Mouse (Mus musculus) testis, postnatal 14 days (tissue): Measurements from ENCODE around the gene Nlgn1.

Source experiments
- DNase-seq: peaks from one replicate; pipeline ENCODE4 v3.0.0; 2021; ENCODE audit warnings: low spot score

Nlgn1 gene

GRCm38 (mm10) chr3:26332400-26333238, at the start of gene Nlgn1:
Gene Nlgn1, minus strand, starts transcription at chr3:26332460.
- DNase-seq, result no peak

DNA sequence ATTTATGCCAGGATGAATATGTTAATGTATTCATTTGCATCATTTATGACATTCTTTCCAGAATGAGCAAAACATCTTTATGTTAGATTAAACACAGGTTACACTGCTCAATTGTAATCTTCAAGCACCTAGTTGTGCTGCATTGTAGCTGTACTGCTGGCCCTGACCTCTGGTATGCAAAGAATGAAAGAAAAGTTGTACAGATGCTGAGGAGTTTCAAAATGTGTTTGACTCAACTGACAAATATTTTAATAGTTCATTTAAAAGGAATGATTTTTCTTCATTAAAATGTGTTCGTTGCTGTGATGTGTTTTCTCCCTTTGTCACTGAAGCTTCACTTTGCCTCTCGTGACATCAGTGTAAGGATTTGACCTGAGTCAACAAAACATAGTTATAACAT, 46.0 kb upstream of the Nlgn1 start:
- no peak for DNase-seq

GRCm38 (mm10) chr3:26355082-26355481, 22.8 kb upstream of the Nlgn1 start:
- DNase-seq, result no peak

GRCm38 (mm10) chr3:26354483-26355030, 22.3 kb upstream of the Nlgn1 start:
- DNase-seq, result no peak

DNA sequence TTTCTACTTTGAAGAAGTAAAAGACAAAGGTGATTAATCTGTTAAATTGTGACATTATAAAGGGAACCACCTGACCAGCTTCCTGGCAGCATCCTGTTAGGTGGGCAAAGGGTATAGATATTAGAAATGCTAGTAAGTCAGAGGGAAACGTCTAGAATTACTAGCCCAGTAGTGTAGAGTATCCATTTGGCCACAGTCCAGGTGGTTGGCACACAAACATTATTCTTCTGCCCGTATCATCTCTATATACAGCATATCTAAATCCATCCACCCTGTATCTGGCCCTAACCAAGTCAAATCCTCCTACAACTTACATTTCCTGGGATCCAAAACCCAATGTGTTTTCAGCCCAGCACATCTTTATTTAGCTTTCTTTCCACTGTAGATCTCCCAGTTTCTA, 5.2 kb upstream of the Nlgn1 start:
- DNase-seq, result no peak

DNA sequence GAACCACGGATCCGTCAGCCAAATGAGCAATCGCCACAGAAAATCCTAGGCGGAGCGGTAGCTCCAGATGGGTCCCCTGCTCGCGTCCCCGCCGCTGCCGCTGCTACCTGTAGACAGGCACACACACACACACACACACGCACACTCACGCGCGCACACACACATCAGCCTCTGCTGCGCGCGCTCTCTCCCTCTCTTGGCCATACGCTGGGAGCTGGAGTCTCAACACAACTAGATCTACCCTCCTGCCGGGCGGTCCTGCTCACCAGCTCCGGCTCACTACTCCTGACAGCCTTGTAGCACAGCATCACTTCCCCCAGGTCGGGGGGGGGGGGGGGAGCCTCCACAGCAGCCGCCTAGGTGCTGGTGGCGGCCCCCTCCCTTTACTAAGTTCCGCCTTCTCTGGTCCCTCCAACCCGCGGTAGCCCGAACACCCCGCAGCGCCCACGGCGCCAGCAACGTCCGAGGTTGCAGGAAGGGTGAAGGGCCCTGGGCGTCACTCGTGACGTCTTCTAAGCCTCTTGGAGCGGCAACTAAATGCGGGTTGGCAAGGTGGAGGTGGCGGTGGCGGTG, 1.1 kb upstream of the Nlgn1 start:
- DNase-seq, result peak; percentile 4

GRCm38 (mm10) chr3:26331177-26332061, 841 bp downstream of the Nlgn1 start:
- peak; percentile 6 for DNase-seq

DNA sequence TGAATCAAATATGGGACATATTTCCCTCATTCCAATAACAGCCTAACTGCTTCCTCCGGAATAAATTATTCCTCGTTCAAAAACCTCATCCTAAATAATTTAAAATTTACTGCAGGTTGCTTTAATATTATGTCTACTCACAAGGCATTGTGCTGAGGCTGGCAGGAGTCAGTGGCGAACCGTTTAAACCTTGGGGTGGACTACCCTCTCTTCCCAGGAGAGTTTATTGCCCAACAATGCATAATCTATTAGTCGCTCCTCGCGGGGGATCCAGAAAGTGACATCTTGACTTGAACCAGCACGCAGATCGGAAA, 1.4 kb downstream of the Nlgn1 start:
- DNase-seq, result no peak

- no peak for DNase-seq
Measured at GRCm38 (mm10) chr3:26330019-26330418, 2.2 kb downstream of the Nlgn1 start.

GRCm38 (mm10) chr3:26324510-26324909, 7.8 kb downstream of the Nlgn1 start:
- no peak for DNase-seq

DNA sequence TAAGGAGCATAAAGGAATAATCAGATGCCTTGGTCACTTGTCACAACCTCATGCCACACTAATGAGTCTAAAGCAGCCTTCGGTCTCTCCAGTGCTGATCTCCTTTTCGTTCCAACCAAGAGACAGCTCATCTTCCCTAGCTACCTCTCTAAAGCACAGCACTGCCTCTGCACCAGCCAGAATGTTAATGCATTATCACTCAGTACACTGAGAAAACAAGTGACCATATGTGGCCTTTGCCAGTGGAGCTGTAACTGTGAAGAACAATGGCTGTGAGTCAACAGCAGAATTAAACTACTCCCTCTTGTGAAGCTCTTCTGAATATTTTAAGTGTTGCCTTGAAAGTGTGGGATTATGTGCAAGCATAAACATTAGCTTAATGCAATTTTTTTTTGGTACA, 14.9 kb downstream of the Nlgn1 start:
- no peak for DNase-seq

DNA sequence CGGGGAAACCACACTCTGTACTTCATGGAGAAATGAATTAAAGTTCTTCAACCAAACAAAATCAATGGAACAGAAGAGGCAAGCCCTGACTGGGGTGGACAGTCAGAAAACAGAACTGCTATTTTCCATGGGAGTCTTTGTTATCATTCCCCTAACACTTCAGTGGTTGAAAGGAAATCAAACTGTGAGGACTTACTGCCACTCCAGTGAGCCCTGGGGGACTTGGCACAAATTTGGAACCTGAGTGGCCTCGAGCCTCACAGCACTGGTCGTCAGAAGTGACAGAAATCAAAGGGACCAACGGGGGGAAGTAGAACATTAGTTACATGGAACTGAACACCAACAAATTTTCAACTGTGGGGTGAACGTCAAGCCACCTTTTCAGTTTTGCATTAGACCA, 34.4 kb downstream of the Nlgn1 start:
- DNase-seq, result no peak

GRCm38 (mm10) chr3:26270894-26271795, 61.1 kb downstream of the Nlgn1 start:
- no peak for DNase-seq

GRCm38 (mm10) chr3:26246564-26246963, 85.7 kb downstream of the Nlgn1 start:
- no peak for DNase-seq

DNA sequence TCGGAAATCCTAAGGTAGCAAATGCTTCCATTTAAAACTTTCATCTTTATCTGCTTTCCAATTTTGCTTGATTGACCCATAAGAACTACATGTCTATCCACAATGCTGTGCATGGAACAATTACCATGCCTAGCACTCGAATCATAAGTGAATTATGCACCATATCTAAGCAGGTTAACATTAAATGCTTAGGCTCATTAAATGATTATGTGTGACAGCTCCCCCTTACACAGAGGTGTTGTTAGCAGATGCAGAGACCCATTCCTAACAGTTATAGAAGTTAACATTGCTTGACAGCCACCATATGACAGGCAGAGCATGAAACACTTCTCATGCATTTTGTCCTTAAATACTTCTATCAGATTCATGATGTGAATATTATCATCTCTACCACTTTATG, 89.0 kb downstream of the Nlgn1 start:
- DNase-seq, result no peak

DNA sequence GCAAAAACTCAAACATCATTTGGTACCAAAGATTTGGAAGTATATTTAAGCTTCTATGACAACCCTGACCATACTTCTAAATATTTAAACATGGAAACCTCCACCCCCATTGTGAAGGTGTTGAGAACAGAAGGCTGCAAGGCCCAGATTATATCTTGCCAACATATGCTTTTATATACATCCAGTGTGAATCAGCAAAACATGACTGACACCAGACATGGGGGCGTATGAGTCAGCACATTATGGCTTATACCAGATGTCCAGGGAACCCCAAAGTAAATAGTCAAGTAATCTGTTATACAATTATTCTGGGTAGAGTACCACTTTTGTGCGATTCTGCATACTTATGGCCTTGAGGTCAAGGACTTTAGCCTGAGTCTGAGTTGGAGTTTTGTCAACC, 102.3 kb downstream of the Nlgn1 start:
- DNase-seq, result no peak

- DNase-seq, result no peak
Measured at GRCm38 (mm10) chr3:26228827-26229226, 103.4 kb downstream of the Nlgn1 start.

GRCm38 (mm10) chr3:26228172-26228781, 104.0 kb downstream of the Nlgn1 start:
- DNase-seq, result no peak

GRCm38 (mm10) chr3:26223500-26223899, 108.8 kb downstream of the Nlgn1 start:
- no peak for DNase-seq

DNA sequence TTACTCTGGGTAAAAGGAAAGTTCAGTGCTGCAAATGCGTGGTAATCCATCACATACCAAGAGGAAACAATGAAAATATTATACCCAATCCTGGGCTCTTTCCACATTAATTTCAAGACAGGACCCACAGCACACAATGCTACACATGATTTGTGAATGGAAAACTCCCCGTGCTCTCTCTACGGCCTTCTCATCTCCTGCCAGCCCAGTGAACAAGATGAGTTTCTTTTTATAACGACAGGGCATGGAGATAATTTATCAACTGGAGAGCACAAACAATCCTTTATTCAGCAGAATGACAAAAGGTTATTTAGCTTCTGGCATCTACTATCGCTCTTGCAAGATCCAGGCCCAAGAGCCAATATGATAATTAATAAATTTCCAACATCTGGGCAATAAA, 116.0 kb downstream of the Nlgn1 start:
- DNase-seq, result no peak

GRCm38 (mm10) chr3:26202702-26203101, 129.6 kb downstream of the Nlgn1 start:
- DNase-seq, result no peak
